Mouse (Mus musculus): ENCODE measurements around the gene Mapk6.
"Not testable (repeated sequence)": the region's sequence is repeated elsewhere in the genome, so short reads cannot be mapped to it uniquely, and the experiment has no call there.

Gene Mapk6

GRCm38 (mm10) chr9:75378774-75379173 is 31.0 kb downstream of the Mapk6 start:
- no peak for DNase-seq

DNA sequence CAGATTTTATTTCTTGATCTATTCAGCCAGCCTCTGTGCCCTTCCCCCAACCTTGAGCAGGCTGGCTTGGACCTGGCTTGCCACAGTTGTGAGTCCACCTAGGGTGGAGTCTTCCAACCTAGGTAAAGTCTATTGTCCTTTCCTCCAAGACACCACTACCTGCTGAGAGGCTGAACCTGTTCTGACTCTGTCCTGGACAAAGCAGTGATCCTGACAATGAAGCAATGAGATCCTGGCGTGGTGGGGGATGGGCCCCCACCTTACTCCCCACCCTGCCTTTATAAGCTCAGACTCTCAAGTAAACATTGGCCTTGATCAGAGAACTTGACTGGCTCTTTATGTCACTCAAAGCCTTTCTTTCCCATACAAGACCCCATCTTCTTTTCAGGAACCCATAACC is 33.4 kb downstream of the Mapk6 start:
- DNase-seq = no peak

DNA sequence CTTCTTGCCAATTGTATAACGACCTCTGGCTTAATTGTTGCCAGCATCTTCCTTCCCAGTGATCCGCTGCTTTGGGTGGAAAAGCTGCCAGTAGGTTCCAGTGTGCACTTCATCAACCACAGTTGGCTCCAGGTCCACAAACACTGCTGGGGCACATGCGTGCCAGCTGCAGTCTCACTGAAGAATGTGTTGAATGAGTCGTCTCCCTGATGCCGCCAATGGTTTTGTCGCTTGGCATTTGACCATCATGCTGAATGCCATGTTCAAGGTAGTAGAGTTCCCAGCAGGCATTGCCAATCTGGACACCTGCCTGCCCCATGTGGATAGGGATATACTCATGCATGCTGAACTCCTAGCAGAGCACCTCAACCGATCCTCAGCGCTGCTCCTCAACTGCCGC is 34.2 kb downstream of the Mapk6 start:
- no peak for DNase-seq

DNA sequence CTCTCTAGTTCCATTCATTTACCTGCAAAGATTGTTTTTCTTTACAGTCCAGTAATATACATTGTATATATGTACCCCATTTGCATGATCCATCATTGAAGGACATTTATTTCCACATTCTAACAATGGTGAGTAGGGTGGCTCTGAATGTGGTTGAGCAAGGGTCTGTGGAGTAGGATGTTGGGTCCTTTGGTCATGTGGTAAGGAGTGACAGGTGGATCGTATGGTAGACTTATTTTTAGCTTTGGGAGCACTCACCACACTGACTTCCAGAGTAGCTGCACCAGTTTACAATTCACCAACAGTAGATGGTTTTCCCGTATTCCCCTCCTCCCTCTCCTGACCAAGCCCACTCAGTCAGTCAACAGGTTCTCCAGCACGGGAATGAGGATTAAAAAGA is 41.0 kb downstream of the Mapk6 start:
- DNase-seq = no peak

DNA sequence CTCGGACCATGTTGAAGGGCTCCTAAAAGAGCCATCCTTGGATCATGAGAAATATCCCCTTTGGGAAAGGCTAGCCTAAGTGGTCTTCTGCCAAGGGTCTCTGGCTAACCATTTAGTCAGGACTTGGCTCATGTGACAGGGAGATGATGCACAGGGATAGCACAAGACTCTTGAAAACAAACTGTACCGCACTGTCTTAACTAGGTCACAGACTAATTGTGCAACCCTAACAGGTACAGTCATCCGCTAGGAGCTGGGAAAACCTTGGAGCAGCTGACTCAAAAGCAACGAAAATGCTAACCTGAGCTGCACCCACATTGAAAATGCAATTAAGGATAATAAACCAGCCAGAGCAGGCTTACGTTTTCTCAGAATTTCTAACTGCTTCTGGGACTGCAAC is 43.6 kb downstream of the Mapk6 start:
- no peak for DNase-seq

DNA sequence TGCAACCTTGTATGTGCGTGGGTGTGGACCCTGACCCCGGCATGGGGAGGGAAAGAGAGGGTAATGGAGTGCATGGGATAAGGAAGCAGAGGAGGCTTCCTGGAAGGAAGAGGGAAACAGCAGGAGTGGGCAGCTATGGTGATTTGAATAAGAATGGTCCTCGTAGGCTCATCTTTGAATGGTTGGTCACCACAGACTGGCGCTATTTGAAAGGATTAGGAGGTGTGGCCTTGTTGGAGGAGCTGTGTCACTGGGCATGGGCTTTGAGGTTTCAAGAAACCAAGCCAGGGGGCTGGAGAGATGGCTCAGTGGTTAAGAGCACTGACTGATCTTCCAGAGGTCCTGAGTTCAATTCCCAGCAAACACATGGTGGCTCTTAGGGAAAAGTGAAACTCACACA is 44.6 kb downstream of the Mapk6 start:
- DNase-seq = no peak

DNA sequence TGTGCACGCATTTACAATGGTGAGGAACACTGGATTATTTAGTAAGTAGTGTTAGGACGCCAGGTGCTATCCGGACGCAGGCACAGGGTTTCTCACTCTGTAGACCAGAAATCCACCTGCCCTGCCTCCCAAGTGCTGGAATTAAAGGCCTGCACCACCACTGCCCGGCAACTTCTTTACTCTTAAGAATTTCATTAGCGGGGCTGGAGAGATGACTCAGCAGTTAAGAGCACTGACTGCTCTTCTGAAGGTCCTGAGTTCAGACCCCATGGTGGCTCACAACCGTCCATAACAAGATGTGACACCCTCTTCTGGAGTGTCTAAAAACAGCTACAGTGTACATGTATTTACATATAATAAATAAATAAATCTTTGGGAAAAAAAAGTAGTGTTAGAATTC is 46.1 kb downstream of the Mapk6 start:
- not testable (repeated sequence) for DNase-seq

GRCm38 (mm10) chr9:75363001-75363400 is 46.8 kb downstream of the Mapk6 start:
- DNase-seq = no peak

- peak; percentile 53 for DNase-seq
Measured at GRCm38 (mm10) chr9:75362201-75362600, 47.6 kb downstream of the Mapk6 start.

DNA sequence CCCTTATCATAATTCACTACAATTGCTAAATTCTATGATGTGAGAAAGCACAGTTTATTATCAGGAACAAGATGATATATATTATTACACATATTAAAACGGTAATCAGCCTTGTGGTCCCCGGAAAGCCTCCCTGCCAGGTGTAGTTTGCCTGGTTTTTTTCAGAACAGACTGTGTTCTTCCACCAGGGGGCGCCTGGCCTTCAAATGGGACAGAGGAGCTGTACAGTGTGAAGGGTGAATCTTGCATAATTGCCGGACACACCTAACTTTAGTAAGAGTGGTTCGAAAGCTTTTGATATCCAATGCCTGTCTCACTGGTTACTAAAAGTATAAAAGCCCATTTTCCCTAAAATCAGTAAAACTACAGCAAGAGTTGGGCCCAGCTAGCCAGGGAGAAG is 48.1 kb downstream of the Mapk6 start:
- DNase-seq = peak; percentile 88

- DNase-seq = peak; percentile 8
Measured at GRCm38 (mm10) chr9:75357087-75357654, 52.6 kb downstream of the Mapk6 start.

- no peak for DNase-seq
Measured at GRCm38 (mm10) chr9:75355783-75356182, 54.0 kb downstream of the Mapk6 start.

DNA sequence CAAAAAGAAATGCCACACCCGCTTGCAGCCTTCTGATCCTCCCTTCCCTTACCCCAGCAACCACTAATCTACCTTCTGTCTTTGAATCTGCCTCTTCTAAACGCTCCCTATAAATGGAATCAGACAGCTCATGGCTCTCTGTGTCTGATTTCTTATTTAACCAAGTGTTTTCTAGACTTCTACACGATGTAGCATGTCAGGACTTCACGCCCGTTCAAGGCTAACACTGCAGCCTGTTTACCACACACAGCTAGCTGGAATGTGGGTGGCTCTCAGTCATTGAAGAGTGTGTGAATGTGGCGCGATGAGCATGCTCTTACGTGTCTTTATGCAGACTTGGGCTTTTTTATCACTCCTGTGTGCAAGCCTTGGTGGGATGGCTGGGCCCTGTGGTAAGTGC is 56.7 kb downstream of the Mapk6 start:
- no peak for DNase-seq

DNA sequence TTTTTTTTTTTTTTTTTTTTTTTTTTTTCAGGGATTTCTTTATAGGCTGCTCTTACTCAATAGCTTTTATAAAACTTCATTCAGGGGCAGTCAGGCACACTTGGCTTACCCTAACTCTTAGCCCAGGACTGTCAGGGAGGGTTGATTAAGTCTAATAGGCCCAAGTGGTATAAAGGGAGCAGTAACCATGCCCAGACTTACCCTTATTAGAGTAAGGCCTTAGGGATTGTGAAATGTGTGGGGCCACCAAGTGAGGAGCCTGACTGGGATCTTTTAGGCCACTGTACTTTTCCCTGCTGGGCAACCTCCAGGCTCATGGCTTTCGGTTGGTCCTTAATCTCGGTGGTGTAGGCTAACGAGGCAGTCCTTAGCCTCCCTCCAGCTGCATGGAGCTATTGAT is 61.2 kb downstream of the Mapk6 start:
- no peak for DNase-seq

GRCm38 (mm10) chr9:75348066-75348465 is 61.7 kb downstream of the Mapk6 start:
- no peak for DNase-seq

DNA sequence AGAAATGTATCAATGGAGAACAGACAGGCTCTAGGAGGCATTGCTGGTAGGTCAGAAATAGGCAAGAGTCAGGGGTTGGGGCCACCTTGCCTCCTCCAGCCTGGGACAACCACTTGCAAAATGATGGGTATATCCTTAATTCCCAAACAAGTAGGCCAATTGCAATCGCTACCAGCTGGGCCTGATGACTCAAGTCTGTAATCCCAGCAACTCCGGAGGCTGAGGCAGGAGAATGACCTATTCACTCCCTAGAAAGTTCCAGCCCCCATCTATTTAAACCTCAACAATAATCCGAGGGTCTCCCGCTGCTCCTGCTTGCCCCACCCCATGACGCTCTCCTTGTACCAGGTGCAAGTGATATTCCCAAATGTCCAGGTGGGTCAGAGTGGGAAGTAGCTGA is 62.3 kb downstream of the Mapk6 start, which contains the start of gene Bcl2l10:
Gene Bcl2l10, plus strand, starts transcription at position 301 of the 400 bp plus-strand sequence.
- no peak for DNase-seq

- peak; percentile 21 for DNase-seq
Measured at GRCm38 (mm10) chr9:75342433-75342832, 67.4 kb downstream of the Mapk6 start.

- no peak for DNase-seq
Measured at GRCm38 (mm10) chr9:75338016-75338415, 71.8 kb downstream of the Mapk6 start.

- DNase-seq = no peak
Measured at GRCm38 (mm10) chr9:75334440-75334839, 75.4 kb downstream of the Mapk6 start.

DNA sequence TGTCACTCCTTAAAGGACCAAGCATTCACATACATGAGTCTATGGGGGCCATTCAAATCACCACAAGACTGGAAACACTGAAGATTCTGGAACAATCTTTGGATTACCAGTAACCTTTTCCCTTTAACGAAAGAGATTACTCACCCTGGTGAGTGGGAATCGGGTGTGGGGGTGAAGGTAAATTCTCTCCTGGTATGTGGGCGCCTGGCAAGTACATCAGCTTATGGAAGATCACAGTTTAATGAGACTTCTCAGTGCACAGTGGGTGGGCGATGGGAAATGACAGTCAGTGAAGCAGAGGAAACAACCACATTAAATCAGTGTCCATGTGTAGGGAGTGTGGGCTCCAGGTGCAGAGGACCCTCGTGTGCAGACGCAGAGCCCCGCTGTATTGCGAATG is 79.0 kb downstream of the Mapk6 start:
- DNase-seq = no peak

DNA sequence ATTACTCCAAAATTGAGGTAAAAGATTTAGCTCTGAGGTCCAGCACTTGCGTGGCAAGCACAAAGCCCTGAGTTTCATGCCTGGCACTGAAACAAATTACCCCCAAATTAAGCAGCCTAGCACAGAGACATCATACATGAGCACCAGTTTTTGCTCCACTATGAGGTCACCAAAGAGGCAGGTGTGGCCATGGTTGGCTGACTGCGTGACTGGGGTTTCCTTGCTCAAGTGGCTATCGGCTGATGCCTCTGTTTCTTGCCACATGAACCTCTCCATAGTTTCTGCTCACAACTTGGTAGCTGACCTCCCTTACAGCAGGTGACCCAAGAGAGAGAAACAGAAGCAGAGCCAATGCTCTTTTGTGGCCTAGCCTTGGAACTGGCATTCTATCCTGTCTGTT is 81.8 kb downstream of the Mapk6 start:
- DNase-seq = no peak

DNA sequence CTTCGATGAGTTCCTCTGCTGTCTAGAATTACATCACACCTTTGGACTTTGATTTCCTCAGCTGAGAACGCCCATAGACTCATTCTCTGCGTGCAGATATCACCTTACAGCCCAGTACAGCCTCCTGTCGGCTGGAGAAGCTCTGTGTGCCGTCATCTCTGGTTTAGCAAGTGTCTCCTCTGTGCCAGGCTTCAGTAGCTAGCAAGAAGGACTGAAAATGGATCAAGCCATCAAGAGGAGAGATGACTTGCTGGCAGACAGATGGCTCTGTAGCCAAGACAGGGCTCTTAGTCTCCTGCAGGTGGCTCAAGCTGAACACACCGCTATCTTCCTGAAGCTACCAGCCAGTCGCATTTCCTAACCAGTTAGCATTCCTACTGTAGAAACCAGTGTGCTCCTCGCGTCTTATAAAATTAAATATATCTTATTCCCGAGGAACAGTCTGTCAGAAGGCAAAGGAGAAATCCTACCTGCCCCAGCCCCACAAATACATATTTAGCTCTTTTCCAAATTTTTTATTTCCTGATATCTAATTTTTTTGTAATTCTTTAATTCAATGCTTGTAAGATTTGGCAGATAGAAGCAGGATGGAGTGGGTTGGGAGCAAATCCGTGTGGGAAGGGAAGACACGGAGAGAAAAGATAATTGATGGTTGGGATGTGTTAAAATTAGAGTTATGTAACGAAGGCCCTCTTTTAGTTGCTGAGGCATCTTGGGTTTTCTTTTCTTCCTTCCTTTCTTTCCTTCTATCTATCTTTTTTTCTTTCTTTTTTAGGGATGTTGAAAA is 87.5 kb downstream of the Mapk6 start:
- DNase-seq = no peak

DNA sequence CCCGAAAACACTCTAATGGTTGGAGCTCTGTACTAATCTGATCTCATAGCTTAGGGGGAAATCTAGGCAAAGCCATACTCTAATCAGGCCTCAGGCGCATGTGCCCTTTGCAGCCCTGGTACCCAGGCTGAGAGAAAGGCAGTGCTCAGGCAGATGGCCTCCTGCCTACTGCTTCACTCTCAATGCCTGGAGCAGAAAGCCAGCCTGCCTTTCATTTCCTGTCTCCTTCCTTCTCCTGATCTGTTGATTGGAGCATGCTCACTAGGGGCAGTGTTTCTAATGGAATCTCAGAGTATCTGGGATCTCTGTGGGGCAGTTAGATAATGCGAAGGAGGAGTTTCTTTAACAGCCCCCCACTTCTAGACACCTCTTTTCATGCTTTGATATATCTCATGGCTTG is 90.4 kb downstream of the Mapk6 start:
- DNase-seq = no peak

Data from lung, postnatal 36 days (tissue).